Mouse (Mus musculus): ENCODE results near the gene Ggta1. TPM values are rescaled to one million over a fixed set of nuclear protein-coding genes. Genes with fewer than 3 reads are reported as not detected.

Gene Ggta1
- polyA plus RNA-seq, 1 experiment = 16.2 TPM

DNA sequence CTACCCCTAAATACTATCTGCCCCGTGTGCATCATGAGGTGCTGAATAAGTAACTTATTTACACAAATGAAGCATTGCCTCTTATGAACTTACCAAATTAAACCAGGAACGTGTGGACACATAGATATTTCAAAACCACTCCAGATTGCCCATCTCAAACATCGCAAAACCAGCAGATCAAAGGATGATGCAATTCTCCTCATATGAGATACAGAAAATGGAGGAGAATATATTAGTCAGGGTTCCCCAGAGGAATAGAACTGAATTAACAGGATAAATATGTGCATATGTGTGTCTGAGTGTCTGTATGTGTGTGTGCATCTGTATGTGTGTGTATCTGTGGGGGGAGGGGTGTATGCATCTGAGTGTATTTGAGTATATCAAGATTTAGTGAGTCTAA is 6.2 kb upstream of the Ggta1 start:
- 43% methylated on average over 3 of the region's 3 CpGs for WGBS
- TF ChIP-seq CTCF (IDR thresholded peaks at IDR 0.05; ENCODE audit: control insufficient read depth, insufficient read depth, low read length) = no peak
- no peak for TF ChIP-seq POLR2A (IDR thresholded peaks at IDR 0.05; ENCODE audit: borderline replicate concordance, control insufficient read depth, low read depth, low read length)
- Histone ChIP-seq H3K27ac (ENCODE audit: control insufficient read depth, insufficient read depth, low read depth, low read length, poor library complexity) (no peak overlapping the region), H3K4me3 (replicated peaks; ENCODE audit: control insufficient read depth, low read depth, low read length) (no peak overlapping the region), H3K4me1 (ENCODE audit: control insufficient read depth, insufficient read depth, low read length) (0 out of 2 replicates have a peak, but pooled peaks cover 1% of the 10 kb centered on the region)

DNA sequence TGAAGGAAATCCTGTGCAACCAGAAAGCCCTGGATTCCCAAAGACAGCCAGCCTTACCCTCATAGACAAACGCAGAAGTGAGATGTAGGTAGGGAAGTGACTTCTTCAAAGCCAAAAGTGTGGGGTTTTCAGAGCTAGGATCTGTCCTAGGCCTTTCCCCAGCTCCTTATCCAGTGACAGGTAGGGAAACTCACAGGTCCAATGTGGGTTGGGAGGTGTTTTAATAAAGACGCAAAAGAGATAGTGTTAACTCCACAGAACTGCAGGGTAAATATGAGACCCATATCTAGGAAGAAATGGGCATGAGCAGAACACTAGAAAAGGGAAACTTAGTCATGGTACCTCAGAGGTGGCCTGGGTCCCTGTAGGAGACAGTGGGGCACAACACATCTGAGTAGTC is 5.2 kb upstream of the Ggta1 start:
- Histone ChIP-seq H3K27ac (ENCODE audit: control insufficient read depth, insufficient read depth, low read depth, low read length, poor library complexity) (no peak overlapping the region), H3K4me3 (replicated peaks; ENCODE audit: control insufficient read depth, low read depth, low read length) (no peak overlapping the region), H3K4me1 (ENCODE audit: control insufficient read depth, insufficient read depth, low read length) (peaks cover 5% of the 10 kb centered on the region; the same call in 1 of the 2 replicates)
- TF ChIP-seq CTCF (IDR thresholded peaks at IDR 0.05; ENCODE audit: control insufficient read depth, insufficient read depth, low read length) = no peak
- WGBS = 50% methylated on average over 2 of the region's 2 CpGs

DNA sequence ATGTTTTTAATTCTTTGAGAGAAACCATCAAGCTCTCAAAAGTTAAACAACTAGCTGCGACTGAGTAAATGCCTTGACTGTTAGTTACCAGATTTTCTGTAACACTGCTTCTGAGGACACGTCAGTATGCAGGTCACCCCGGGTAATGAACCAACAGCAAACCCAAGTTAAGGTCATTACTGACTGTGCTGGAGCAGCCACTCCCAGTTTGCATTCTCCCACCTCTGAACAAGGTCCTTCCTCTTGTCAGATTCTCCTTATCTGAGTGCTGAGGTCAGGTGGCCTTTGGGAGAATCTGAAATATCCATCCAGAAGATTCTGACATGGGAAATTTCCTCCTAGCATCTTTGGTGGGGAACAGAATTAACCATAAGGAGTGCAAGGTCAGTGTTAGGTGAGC is 4.8 kb upstream of the Ggta1 start:
- no peak for TF ChIP-seq POLR2A (IDR thresholded peaks at IDR 0.05; ENCODE audit: borderline replicate concordance, control insufficient read depth, low read depth, low read length)
- no peak for TF ChIP-seq CTCF (IDR thresholded peaks at IDR 0.05; ENCODE audit: control insufficient read depth, insufficient read depth, low read length)
- Histone ChIP-seq H3K4me3 (replicated peaks; ENCODE audit: control insufficient read depth, low read depth, low read length) (no peak overlapping the region), H3K4me1 (ENCODE audit: control insufficient read depth, insufficient read depth, low read length) (peaks cover 5% of the 10 kb centered on the region; the same call in 1 of the 2 replicates), H3K27ac (ENCODE audit: control insufficient read depth, insufficient read depth, low read depth, low read length, poor library complexity) (no peak overlapping the region)
- 87% methylated on average over 3 of the region's 3 CpGs for WGBS

DNA sequence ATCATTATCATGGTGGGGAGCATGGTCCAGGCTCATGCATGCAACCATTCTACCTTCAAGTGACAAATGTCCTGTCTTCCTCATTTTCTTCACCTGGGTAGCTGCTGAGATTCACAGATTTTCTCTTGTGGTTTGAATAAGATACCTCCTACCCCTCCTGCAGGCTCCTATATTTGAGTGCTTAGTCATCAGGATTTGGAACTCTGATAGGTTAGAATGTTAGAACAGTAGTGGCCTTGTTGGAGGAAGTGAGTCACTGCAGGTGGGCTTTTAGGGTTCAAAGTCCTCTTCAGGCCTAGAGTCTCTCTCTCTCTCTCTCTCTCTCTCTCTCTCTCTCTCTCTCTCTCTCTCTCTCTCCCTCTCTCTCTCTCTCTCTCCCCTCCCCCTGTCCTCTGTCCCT is 2.6 kb upstream of the Ggta1 start:
- Histone ChIP-seq H3K27ac (ENCODE audit: control insufficient read depth, insufficient read depth, low read depth, low read length, poor library complexity) (no peak overlapping the region), H3K4me3 (replicated peaks; ENCODE audit: control insufficient read depth, low read depth, low read length) (no peak overlapping the region), H3K4me1 (ENCODE audit: control insufficient read depth, insufficient read depth, low read length) (peaks cover 5% of the 10 kb centered on the region; the same call in 1 of the 2 replicates)
- TF ChIP-seq POLR2A (IDR thresholded peaks at IDR 0.05; ENCODE audit: borderline replicate concordance, control insufficient read depth, low read depth, low read length) = no peak
- no peak for TF ChIP-seq CTCF (IDR thresholded peaks at IDR 0.05; ENCODE audit: control insufficient read depth, insufficient read depth, low read length)

DNA sequence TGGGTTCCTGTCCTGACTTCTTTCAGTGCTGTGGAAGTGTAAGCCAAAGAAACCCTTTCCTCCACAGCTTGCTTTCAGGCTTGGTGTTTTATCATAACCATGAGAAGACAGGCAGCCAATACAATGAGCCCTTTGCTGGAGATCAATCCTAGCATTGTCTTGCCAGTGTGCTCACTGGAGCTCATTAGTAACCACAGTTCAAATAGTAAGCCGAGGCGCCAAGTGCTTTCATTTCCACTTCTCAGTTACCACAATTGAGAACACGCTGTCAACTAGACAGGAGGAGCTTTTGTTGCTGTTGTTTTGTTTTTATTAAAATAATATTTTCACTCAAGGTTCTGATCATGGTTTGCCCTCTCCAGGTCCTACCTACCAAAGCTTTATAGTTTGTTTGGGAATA is 1.5 kb upstream of the Ggta1 start:
- H3K27ac ChIP-seq (ENCODE audit: control insufficient read depth, insufficient read depth, low read depth, low read length, poor library complexity) = peak overlapping the region; percentile 73
- TF ChIP-seq CTCF (IDR thresholded peaks at IDR 0.05; ENCODE audit: control insufficient read depth, insufficient read depth, low read length) = no peak
- TF ChIP-seq POLR2A (IDR thresholded peaks at IDR 0.05; ENCODE audit: borderline replicate concordance, control insufficient read depth, low read depth, low read length) = no peak
- peaks cover 5% of the 10 kb centered on the region; the same call in 1 of the 2 replicates for H3K4me1 ChIP-seq (ENCODE audit: control insufficient read depth, insufficient read depth, low read length)
- H3K4me3 ChIP-seq (replicated peaks; ENCODE audit: control insufficient read depth, low read depth, low read length) = no peak overlapping the region
- 27% methylated on average over 3 of the region's 3 CpGs for WGBS

DNA sequence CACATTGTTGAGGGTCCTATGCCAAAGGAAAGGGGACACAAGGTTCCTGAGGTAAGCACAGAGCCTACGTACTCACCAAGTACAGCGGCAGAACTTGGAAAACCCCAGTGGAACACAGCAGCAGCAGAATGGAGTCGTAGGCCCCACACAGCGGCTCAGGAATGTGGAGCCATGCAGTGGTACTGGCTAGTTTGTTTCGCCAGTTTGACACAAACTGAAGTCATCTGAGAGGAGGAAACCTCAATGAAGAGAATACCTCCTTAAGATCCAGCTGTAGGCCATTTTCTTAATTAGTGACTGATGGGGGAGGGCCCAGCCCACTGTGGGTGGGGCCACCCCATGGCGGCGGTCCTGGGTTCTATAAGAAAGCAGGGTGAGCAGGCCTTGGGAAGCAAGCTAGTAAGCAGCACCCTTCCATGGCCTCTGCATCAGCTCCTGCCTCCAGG is 1.1 kb upstream of the Ggta1 start:
- Histone ChIP-seq H3K27ac (ENCODE audit: control insufficient read depth, insufficient read depth, low read depth, low read length, poor library complexity) (peak overlapping the region; percentile 73), H3K4me3 (replicated peaks; ENCODE audit: control insufficient read depth, low read depth, low read length) (no peak overlapping the region), H3K4me1 (ENCODE audit: control insufficient read depth, insufficient read depth, low read length) (peaks cover 5% of the 10 kb centered on the region; the same call in 1 of the 2 replicates)
- 77% methylated on average over 7 of the region's 7 CpGs for WGBS
- no peak for TF ChIP-seq POLR2A (IDR thresholded peaks at IDR 0.05; ENCODE audit: borderline replicate concordance, control insufficient read depth, low read depth, low read length)
- no peak for TF ChIP-seq CTCF (IDR thresholded peaks at IDR 0.05; ENCODE audit: control insufficient read depth, insufficient read depth, low read length)

DNA sequence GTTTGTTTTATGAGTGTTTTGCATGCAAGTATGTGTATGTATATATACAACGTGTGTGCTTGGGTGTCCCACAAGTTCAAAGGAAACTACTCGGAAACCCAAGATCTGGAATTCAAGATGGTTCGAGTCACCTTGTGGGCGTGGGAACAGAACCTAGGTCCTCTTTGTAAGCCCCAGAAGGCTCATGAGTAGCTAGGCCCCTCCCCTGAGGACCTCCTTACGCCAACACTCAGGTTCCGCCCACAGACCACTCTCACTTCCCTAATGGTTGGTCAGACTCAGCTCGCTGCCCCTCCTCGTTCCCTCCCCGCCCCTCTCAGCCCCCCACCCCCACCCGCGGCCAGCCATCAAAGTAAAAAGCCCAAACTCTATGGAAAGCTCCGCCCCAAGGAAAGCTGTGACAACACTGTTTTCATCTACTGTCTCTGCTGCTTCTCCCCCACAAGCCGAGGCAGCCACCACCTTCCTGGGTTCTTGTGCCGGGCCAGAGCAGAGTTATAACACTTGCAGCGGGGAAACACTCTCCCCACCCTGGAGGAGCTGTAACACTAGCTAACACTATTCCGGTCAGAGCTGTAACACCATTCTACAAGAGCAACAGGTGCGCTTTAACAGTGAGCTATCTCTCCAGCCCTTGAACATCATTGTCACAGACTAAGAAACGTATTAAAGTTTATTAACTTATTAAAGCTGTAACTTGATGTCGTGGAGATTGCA is 499 bp upstream of the Ggta1 start:
- WGBS = 12% methylated on average over 19 of the region's 19 CpGs
- TF ChIP-seq POLR2A (IDR thresholded peaks at IDR 0.05; ENCODE audit: borderline replicate concordance, control insufficient read depth, low read depth, low read length) = no peak
- no peak for TF ChIP-seq CTCF (IDR thresholded peaks at IDR 0.05; ENCODE audit: control insufficient read depth, insufficient read depth, low read length)
- Histone ChIP-seq H3K27ac (ENCODE audit: control insufficient read depth, insufficient read depth, low read depth, low read length, poor library complexity) (peak overlapping the region; percentile 72), H3K4me3 (replicated peaks; ENCODE audit: control insufficient read depth, low read depth, low read length) (peak overlapping the region; percentile 27), H3K4me1 (ENCODE audit: control insufficient read depth, insufficient read depth, low read length) (peaks cover 5% of the 10 kb centered on the region; the same call in 1 of the 2 replicates)

DNA sequence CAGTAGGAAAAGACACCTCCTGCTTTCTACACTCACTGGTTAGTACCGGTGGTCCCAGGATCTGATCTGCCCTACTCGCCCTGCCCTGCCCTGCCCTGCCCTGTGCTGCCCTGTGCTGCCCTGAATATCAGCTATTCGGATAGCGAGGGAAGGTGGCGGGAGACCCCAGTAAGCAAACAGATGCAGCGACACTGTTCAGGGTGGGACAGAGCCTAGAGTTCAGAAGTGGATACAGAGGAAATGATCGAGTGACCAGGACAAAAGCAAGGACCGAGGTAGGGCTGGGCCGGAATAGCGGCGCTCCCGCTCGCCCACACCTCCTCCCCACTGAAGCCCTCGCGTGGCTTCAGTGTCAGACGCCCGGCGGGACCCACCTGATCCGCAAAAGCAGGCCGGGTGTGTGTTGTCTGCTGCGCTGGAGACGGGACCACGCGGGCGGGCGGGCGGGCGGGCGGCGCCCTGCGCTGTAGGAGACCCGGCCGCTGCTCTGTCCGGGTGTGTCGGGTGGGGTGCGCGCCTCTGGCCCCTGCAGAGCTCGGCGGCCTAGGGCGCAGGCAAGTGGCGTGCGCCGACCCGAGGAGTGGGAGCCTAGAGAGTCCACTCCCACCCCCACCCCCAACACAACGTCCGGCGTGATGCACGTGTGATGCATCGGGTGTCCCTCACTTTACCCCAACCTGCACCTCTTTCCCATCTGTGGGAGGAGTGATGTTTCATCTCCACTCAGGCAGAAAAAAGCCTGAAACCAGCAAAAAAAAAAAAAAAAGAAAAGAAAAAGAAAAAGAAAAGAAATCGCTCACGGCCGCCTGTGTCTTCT is 852 bp downstream of the Ggta1 start:
- H3K27ac ChIP-seq (ENCODE audit: control insufficient read depth, insufficient read depth, low read depth, low read length, poor library complexity) = peak overlapping the region; percentile 69
- TF ChIP-seq POLR2A (IDR thresholded peaks at IDR 0.05; ENCODE audit: borderline replicate concordance, control insufficient read depth, low read depth, low read length) (no peak; the same call in 1 of the 2 replicates), CTCF (IDR thresholded peaks at IDR 0.05; ENCODE audit: control insufficient read depth, insufficient read depth, low read length) (no peak)
- H3K4me3 ChIP-seq (replicated peaks; ENCODE audit: control insufficient read depth, low read depth, low read length) = peak overlapping the region; percentile 90
- under 1% methylated on average over 51 of the region's 52 CpGs for WGBS
- peaks cover 5% of the 10 kb centered on the region; the same call in 1 of the 2 replicates for H3K4me1 ChIP-seq (ENCODE audit: control insufficient read depth, insufficient read depth, low read length)
